Mouse (Mus musculus): ENCODE measurements around the gene BC004004.
"Not testable (repeated sequence)": the region's sequence is repeated elsewhere in the genome, so short reads cannot be mapped to it uniquely, and the experiment has no call there.

Gene BC004004

GRCm38 (mm10) chr17:29299282-29299681 lies 30.7 kb downstream of the BC004004 start:
- DNase-seq (ENCODE audit: low spot score in 2 of 2), result no peak

- no peak for DNase-seq (ENCODE audit: low spot score in 2 of 2)
Observed at GRCm38 (mm10) chr17:29300926-29301325, 32.3 kb downstream of the BC004004 start.

GRCm38 (mm10) chr17:29301421-29301820 lies 32.8 kb downstream of the BC004004 start:
- no peak for DNase-seq (ENCODE audit: low spot score in 2 of 2)

- DNase-seq (ENCODE audit: low spot score in 2 of 2), result no peak
Observed at GRCm38 (mm10) chr17:29302149-29302548, 33.6 kb downstream of the BC004004 start.

- DNase-seq (ENCODE audit: low spot score in 2 of 2), result no peak
Observed at GRCm38 (mm10) chr17:29303087-29303486, 34.5 kb downstream of the BC004004 start.

- DNase-seq (ENCODE audit: low spot score in 2 of 2), result no peak
Observed at GRCm38 (mm10) chr17:29303856-29304255, 35.3 kb downstream of the BC004004 start.

GRCm38 (mm10) chr17:29304376-29305057 lies 35.9 kb downstream of the BC004004 start:
- no peak for DNase-seq (ENCODE audit: low spot score in 2 of 2)

GRCm38 (mm10) chr17:29305058-29305806 lies 36.6 kb downstream of the BC004004 start:
- DNase-seq (ENCODE audit: low spot score in 2 of 2), result no peak

GRCm38 (mm10) chr17:29305871-29306270 lies 37.3 kb downstream of the BC004004 start:
- no peak for DNase-seq (ENCODE audit: low spot score in 2 of 2)

GRCm38 (mm10) chr17:29310056-29310623 lies 41.6 kb downstream of the BC004004 start:
- no peak for DNase-seq (ENCODE audit: low spot score in 2 of 2)

GRCm38 (mm10) chr17:29311602-29312001 lies 43.0 kb downstream of the BC004004 start:
- DNase-seq (ENCODE audit: low spot score in 2 of 2), result no peak

- no peak for DNase-seq (ENCODE audit: low spot score in 2 of 2)
Observed at GRCm38 (mm10) chr17:29312082-29312481, 43.5 kb downstream of the BC004004 start.

- no peak for DNase-seq (ENCODE audit: low spot score in 2 of 2)
Observed at GRCm38 (mm10) chr17:29313300-29313699, 44.7 kb downstream of the BC004004 start.

GRCm38 (mm10) chr17:29315672-29316465 lies 47.3 kb downstream of the BC004004 start:
- no peak for DNase-seq (ENCODE audit: low spot score in 2 of 2)

GRCm38 (mm10) chr17:29316891-29317290 lies 48.3 kb downstream of the BC004004 start:
- no peak for DNase-seq (ENCODE audit: low spot score in 2 of 2)

GRCm38 (mm10) chr17:29317380-29317779 lies 48.8 kb downstream of the BC004004 start, which contains the start of gene Pi16:
Gene Pi16, plus strand, starts transcription at chr17:29317680.
- not testable (repeated sequence) for DNase-seq (ENCODE audit: low spot score in 2 of 2)

- no peak for DNase-seq (ENCODE audit: low spot score in 2 of 2)
Observed at GRCm38 (mm10) chr17:29318731-29319250, 50.2 kb downstream of the BC004004 start.

- DNase-seq (ENCODE audit: low spot score in 2 of 2), result no peak
Observed at GRCm38 (mm10) chr17:29319476-29319875, 50.9 kb downstream of the BC004004 start.

- no peak for DNase-seq (ENCODE audit: low spot score in 2 of 2)
Observed at GRCm38 (mm10) chr17:29319881-29320639, 51.5 kb downstream of the BC004004 start.

GRCm38 (mm10) chr17:29321765-29322602 lies 53.4 kb downstream of the BC004004 start:
- no peak for DNase-seq (ENCODE audit: low spot score in 2 of 2)
